Mouse (Mus musculus): ENCODE measurements around the gene Dync2h1.
"Not testable (repeated sequence)": the region's sequence is repeated elsewhere in the genome, so short reads cannot be mapped to it uniquely, and the experiment has no call there.

Dync2h1 gene

DNA sequence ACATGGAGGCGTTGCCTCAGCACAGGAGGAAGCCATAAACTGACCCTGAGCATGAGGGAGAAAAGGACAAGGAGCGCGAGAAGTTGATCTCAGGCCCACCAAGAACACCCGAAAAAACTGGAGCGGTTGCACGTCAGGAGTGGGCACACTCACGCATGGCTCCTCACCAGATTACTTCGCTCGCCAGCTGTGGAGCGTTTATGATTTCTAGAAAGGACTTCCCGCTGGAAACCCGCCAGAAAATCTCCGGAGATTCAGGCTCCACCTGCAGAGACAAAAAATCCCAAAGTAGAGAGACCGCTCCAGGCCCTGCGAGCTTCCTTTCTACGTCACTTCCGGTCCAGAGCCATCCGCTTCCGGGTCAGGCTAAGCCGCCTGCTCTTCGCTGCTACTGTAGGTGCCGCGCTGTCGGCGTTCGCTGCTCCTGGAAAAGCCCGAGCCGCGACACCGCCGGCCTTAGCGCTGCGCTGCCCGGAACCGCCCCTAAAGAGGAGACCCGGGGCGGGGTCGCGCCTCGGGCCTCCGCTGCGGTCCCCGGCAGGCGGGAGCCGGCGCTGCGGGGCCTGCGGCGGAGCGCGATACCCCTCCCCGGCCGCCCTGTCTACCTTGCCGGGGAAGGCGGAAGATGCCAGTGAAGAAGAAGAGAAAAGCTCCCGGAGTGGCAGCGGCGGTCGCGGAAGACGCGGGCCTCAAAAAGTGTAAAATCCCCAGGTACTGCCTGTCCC is at the start of gene Dync2h1, which contains the start of gene Dcun1d5:
TSS of gene Dync2h1 (minus strand) at position 275 of the 725 bp plus-strand sequence.
TSS of gene Dcun1d5 (plus strand) at position 349 of the 725 bp plus-strand sequence.
- DNase-seq (ENCODE audit: low spot score in 2 of 2) = peak; percentile 90 to 95

DNA sequence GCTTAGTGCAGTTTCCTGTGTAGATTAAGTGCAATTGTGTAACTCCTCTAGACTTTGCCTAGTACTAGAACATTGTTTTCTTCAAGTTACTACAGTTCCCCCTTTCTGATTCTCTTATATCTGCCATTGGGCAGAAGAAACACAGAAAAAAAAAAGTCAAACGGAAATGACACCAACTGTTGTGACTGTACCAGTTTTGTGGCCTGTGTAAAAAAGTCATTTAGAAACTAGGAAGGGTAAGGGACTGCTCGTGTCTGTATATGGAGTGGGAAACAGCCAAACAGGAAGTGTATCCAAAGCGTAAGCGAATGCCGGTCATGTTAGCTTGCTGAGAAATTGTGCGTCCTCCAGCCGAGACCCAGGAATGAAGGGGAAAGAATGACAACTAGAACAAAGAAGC is 37.2 kb upstream of the Dync2h1 start:
- no peak for DNase-seq (ENCODE audit: low spot score in 2 of 2)

DNA sequence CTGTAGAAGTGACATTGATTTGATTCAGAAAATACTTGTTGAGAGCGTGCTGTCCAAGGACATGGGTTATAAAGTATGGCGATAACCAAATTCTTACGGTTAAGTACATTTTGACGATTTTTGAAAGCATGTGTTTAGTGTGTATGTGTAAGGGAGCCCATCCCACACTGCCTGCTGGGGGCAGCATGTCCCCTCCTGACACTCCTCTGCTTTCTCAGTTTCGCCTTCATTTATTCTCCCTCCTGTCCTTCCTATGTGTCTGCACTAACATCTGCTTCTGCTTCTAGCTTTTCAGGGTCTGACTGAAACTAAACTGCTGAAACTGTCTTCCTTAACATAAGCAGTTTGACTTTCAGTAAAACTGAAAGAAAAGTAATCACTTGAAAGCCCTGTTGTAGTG is 36.8 kb upstream of the Dync2h1 start:
- DNase-seq (ENCODE audit: low spot score in 2 of 2) = no peak

DNA sequence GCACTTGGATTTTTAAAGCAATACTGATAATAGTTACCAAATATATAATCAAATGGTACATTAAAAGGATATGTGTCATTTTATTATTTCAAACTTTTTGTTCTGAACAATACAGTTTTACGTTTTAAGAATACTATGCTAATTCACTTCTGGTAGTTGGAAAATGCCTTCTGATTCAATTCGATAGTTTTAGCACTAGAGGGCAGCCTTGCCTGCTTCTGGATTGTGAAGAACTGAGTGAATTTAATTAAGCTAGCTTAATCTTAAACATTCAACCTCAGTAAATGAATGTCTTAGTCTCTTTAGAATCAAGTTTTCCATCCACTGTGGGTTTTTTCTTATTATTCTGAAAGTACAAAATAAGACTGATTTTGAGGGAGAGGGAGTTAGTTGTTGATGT is 32.0 kb upstream of the Dync2h1 start:
- no peak for DNase-seq (ENCODE audit: low spot score in 2 of 2)

DNA sequence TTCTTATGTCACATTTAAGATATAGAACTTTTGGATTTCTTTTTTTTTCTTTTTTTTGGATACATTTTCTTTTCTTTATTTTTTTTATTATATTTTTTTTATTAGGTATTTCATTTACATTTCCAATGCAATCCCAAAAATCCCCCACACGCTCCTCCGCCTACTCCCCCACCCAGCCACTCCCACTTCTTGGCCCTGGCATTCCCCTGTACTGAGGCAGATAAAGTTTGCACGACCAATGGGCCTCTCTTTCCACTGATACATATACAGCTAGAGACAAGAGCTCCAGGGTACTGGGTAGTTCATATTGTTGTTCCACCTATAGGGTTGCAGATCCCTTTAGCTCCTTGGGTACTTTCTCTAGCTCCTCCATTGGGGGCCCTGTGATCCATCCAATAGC is 6.4 kb upstream of the Dync2h1 start:
- DNase-seq (ENCODE audit: low spot score in 2 of 2) = not testable (repeated sequence)

DNA sequence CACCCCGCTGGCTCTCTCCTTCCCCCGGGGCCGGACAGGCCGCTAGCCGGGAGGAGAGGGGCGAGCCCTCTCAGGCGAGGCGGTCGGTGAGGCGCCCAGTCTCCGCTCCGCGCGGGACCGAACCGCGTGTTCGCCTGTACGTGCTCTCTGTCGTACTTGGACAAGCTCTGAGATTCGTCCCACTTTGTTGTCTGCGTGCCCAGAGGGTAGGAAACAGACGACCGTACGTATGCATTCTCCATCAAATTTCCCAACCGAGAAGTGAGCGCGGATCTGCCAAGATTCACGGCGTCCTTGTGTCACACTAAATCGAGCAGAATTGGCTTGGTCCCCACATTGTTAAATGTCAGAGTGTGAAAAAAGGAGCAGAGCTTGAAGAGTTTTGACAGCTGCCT is 648 bp upstream of the Dync2h1 start:
- DNase-seq (ENCODE audit: low spot score in 2 of 2) = no peak

DNA sequence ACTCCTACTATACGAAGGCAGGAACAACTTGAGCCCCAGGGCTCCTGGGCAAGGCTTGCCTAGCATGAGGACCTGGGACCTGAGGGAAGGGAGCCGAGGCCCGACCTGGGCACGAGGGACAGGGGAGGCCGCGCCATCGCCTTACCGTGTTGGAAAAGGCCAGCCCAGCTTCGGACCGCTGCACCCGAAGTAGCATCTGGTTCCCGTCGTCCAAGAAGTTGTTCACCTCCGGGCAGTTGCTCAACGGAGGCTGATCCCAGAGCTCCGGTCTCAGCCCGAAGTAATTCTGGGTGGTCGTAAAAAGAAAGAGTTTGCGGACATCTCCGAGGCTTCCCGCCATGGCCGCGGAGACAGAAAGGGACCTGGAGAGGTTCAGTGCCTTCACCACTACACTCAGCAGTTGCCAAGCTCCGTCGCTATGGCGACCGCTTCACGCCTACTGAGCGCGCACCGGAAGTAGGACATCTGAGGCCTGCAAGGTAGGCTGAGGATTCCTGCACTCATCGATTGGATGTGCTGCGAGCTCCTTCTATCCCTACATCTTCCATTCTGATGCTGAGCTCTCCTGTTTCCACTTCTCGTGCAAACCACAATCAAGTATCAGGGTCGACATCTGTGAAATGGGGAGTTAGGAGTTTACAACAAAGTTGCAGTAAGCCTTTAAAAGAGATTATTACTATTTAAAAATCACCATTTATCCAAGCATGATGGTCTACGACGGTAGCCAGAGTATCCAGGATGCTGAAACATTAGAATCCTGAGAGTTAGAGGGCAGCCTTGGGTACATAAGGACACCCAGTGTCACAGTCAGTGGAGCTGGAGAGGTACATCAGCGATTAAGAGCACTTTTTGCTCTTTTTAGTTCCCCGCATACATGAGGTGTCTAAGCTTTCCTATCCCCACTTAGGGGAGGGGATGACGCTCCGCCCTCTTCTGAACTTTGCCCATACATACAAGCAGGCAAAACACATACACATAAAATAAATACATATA is 7.3 kb downstream of the Dync2h1 start:
- DNase-seq (ENCODE audit: low spot score in 2 of 2) = peak; percentile 81 to 86

DNA sequence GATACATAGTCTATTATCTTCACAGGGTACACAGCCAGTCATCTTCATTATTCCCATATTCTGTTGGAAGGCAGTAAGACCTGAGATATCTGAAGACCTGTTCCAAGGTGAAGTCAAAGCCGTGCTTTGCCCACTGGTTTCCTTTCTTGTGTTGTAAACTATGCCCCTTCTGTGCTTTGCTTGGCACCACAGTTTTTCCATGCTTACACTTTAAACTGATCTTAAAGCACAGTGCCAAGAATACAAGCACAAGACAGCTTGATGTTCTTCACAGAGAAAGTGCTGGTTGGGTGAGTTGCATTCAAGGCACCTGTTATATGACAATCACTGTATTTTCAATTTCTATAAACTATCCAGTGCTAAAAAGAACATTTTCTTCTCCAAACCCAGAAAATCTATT is 10.5 kb downstream of the Dync2h1 start:
- no peak for DNase-seq (ENCODE audit: low spot score in 2 of 2)

DNA sequence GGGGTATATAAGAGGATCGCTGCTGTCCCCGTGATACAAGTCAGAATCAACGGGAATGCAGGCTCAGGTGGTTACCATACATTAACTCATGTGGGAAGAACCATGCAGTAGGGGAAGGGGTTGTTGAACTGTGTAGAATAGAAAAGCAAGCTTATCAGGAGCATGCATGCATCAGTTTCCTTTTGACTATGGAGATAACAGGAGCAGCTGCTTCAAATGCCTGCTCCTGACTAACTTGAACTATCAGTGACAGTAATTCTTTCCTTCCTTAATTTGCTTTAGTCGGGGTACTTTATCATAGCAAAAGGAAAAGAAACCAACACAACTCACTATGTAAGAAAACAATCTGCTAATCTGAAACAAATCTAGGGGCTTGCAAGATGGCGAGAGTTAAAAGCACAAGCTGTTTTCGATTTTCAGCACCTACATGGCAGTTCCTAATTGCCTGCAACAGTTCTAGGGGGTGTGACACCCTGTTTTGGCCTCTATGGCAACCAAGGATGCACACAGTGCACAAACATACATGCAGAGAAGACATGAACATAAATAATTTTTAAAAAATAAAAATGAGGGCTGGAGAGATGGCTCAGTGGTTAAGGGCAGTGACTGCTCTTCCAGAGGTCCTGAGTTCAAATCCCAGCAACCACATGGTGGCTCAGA is 16.8 kb downstream of the Dync2h1 start:
- DNase-seq (ENCODE audit: low spot score in 2 of 2) = no peak

DNA sequence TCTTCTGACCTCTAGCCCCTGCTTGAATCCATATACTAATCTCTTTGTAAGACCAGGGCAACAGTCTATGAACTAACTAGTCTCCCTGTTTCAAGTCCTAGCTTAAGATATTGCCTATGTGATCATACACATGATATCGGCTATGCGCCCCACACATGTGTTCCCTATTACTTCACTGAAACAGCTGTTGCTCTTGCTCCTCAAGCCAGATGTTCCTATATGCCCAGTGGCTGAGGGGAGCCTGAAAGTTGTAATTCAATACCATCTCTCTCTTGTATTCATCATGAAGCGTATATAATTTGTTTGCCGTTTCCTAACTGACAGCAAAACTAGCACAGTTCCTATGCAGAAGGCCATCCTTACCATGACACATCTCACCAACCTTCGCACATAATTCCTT is 23.6 kb downstream of the Dync2h1 start:
- DNase-seq (ENCODE audit: low spot score in 2 of 2) = no peak

DNA sequence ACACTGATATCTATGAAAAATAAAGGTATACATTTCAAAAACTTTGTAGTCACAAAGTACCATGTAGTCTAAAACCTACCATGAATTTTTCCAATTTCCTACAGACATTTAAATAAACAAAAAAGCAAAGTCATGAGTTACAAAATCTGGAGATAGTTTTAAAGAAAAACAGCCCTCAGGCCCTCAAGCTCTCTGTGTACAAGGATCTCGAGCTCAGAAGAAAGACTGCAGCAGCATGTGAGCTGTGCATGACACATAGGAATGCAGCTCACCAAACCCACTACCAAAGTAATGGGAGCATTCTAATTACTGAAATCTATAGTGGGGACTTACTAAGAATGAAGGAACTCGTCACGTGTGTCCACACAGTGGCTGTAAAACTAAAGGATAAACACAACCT is 24.5 kb downstream of the Dync2h1 start:
- no peak for DNase-seq (ENCODE audit: low spot score in 2 of 2)

DNA sequence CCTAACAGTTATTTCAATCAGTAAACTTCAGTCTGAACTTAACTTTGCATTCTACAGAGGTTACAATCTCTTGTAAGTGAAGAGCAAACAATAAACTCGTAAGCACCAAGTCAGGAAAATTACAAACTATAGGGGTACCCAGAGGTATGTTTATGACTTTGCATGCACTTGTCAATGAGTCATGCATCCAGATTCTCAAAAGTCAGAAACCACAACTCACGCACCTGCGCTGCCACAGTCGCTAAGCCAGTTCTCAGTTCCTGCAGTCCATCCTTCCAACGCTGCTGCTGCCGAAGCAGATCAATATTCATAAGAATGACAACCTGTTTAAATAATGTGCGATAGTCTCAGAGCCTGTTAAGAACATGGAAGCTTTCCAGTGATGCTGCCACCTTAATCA is 25.6 kb downstream of the Dync2h1 start:
- DNase-seq (ENCODE audit: low spot score in 2 of 2) = no peak

DNA sequence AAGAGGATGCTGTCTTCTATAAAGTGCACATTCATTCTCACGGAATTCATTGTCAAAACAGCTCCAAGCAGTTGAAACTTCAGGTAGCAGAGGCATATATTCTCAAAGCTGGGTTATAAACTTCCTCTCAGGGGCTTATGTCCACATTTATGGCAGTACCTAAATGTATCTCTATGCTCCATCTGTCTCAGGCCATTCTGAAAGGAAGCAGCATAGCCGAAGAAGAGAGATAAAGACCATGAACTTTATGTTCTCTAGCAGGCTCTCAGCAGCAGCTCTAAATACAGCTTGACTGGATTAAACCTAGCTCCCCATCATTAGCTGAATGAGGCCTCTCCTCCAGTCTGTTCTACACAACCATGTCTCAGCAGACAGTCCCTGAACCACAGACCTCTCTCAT is 29.9 kb downstream of the Dync2h1 start:
- no peak for DNase-seq (ENCODE audit: low spot score in 2 of 2)

DNA sequence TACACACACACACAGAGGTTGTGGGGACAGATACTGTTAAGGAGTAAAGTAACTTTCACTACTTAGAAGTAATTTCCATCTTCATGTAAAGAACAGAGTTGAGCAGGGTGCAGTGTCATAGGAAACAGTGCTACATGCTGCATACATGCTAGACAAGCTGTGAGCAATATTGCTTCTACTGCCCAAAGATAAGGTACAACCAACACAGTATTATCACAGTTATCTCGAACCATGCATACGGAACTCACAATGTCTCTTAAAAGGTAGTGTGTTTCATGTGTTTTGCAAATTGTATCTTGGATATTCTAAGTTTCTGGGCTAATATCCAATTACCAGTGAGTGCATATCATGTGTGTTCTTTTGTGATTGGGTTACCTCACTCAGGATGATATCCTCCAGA is 61.4 kb downstream of the Dync2h1 start:
- DNase-seq (ENCODE audit: low spot score in 2 of 2) = no peak

DNA sequence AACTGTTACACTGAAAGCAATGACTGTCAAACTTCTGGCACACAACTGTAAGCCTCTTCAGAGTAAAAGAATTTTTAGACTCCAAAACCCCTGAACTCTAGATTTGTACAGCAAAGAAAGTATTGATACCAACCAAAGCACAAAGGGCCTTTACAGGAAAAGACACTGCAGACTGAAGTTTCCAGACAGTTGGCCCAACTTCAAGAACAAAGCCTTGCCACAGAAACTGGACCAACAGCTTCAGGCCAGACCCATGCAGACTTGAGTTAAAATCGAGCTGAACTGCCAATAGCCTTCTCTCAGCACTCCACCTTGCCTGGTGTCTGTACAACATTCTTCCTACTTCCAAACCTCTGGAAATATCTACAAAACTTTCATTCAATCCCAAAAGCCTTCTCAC is 74.1 kb downstream of the Dync2h1 start:
- no peak for DNase-seq (ENCODE audit: low spot score in 2 of 2)

DNA sequence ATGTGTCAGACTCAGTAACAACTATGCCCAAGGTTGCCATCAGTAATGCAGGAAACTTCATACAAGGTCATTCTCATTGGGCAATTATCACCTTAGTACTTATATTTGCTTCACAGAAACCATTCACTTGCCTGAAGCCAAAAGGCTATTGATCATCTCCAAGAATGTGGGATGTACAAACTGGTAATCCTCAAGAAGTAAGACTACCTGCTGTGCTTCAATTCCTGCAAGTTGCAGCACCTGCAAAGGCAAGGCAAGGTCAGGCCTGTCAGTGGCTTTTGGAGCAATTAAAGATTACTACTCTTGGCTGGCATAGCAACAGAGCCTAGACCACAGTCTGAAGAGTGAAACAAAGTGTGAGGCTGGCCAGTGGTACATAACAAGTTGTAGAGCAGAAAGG is 82.9 kb downstream of the Dync2h1 start:
- no peak for DNase-seq (ENCODE audit: low spot score in 2 of 2)

DNA sequence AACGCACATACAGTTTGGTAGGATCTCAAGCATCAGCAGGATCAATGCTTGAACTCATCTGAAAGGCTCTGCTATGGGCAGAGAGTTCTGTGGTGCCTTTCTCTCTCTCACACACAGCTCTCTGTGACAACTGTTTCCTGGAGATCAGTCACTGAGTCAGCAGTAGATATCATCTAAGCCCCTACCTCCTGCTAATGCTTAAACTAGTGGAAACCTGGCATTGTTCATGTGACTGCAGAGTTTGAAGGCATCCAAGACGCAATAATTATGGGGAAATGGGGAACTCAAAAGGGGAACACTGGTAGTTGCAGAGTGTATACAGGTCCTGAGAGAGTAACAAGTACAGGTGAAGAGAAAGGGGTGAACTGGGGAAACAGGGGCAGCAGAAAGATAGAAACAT is 109.6 kb downstream of the Dync2h1 start:
- DNase-seq (ENCODE audit: low spot score in 2 of 2) = no peak

DNA sequence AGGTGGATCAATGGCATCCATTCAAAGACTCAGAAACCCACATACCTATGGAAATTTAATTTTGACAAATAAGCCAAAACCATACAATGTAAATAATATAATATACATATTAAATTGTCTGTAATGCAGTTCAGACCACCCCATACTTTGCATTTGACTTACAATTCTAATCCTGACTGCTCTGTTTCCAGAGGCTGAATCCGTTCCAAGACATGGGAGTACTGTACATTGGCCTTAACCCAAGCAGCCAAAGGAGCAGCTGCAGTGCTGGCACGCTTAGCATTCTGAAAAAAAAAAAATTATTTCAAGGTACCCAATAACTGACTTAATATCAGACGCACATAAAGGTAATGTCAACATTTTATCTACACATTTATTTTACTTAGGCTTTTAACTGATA is 113.4 kb downstream of the Dync2h1 start:
- DNase-seq (ENCODE audit: low spot score in 2 of 2) = no peak

DNA sequence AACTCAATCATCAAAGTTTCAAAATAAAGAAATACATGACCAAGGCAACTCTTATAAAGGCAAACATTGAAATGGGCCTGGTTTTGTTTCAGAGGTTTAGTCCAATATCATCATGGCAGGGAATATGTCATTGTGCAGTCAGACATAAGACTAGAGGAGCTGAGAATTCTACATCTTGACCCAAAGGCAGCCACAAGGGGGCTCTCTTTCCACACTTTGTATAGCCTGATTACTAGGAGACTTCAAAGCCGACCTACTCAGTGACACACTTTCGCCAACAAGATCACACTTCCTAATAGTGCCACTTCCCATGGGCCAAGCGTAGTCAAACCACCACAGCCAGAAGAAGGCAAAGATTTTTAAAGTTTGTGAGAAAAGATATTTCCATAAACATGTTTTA is 133.7 kb downstream of the Dync2h1 start:
- no peak for DNase-seq (ENCODE audit: low spot score in 2 of 2)

DNA sequence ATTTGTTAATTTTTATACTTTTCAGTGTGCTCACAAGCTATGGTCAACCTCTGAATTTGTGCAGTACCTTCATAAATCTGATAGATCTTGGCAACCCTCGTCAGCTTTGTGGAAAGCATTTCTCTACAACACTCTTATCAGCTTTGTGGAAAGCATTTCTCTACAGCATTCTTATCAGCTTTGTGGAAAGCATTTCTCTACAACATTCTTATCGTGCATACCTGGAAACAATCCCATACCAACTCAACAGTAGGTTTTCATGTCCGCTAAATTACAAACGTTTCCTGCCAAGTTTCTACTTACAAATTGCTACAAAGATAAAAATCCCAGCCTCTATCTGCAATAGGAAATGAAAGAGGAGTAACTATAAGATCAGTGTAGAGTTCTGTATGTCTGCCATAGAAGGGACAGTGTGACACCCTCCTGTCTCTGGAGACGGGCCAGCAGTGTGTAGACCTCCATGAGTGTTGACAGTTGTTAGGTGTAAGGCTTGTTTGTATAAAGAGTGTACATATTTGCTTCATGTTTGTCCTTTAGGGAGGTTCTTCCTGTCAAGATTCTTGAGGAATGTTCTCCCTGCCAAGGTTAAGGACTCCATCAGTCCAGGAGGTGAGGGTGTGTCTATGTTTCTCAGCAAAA is 141.5 kb downstream of the Dync2h1 start:
- no peak for DNase-seq (ENCODE audit: low spot score in 2 of 2)

DNA sequence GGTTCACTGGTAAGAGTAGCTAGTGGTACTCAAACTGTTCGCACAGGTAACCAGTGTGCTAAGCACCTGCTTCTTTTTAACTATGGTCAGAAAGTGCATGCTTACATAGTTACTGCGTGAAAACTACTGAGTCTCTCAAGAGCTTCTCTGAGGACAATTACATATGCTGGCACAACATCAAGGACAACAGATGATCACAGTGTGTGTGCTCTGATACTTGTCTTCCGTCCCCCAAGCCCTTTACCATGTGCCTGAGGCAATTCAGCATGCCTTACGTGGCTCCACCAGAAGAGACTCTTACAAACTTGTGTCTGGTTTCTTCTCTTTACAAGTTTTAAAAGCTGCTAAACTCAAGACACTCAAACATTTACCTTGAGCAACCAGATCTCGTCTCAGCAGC is 143.0 kb downstream of the Dync2h1 start:
- no peak for DNase-seq (ENCODE audit: low spot score in 2 of 2)

DNA sequence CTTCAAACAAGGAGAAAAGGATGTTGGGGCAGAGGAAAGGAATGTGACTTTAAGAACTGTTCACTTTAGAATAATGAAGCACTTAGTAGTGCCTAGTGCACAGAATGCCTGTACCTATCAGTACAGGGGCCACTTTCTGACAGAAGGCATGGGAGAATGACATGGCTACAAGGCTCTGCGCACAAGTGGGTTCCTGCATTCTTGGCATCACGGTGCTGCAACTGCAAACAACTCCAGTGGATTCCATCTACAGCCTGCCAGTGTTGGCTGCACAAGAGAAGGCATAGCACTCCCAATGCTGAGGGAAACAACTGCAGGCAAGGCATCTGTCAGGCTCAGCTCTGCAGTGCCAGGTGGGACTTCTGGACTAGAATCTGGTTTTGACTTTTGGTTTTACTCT is 151.7 kb downstream of the Dync2h1 start:
- DNase-seq (ENCODE audit: low spot score in 2 of 2) = no peak

All from urinary bladder, postnatal 4 days (tissue).